Mouse (Mus musculus) thymus, adult 2 months (tissue): ENCODE data around the gene Lman2. TPM values are rescaled to one million over a fixed set of nuclear protein-coding genes. Genes with fewer than 3 reads are reported as not detected.

Experiments used
- DNase-seq: peaks from one replicate; pipeline ENCODE4 v3.0.0; 2021
- H3K27ac ChIP-seq: fragments of 200-500 bp; 2 replicates; pipeline ENCODE4 v1.5.1; 2012; ENCODE audit warnings: low read length, control low read depth; ENCODE audit not compliant: control insufficient read depth, insufficient read depth
- H3K27me3 ChIP-seq: fragments of 200-500 bp; 2 replicates; pipeline ENCODE4 v1.6.1; 2012; ENCODE audit warnings: mild to moderate bottlenecking, low read length, moderate library complexity, mixed read lengths; ENCODE audit not compliant: control insufficient read depth, insufficient read depth
- H3K36me3 ChIP-seq: fragments of 200-500 bp; 2 replicates; pipeline ENCODE4 v1.6.1; 2012; ENCODE audit warnings: mild to moderate bottlenecking, low read length, moderate library complexity; ENCODE audit not compliant: control insufficient read depth, insufficient read depth
- H3K4me1 ChIP-seq: fragments of 200-500 bp; replicated peaks from 2 replicates; pipeline ENCODE4 v1.6.1; 2012; ENCODE audit warnings: low read length; ENCODE audit not compliant: control insufficient read depth, insufficient read depth
- H3K4me3 ChIP-seq: fragments of 200-500 bp; 2 replicates; pipeline ENCODE4 v1.5.1; 2012; ENCODE audit warnings: mild to moderate bottlenecking, low read length, control low read depth, moderate library complexity; ENCODE audit not compliant: control insufficient read depth, insufficient read depth
- CTCF ChIP-seq: fragments of 200-500 bp; IDR thresholded peaks from 2 replicates; pipeline ENCODE4 v1.5.1; 2012; ENCODE audit warnings: mild to moderate bottlenecking, control low read depth, low read length, moderate library complexity, borderline replicate concordance; ENCODE audit not compliant: control insufficient read depth, poor library complexity, insufficient read depth; ENCODE audit errors: extremely low read depth
- POLR2A ChIP-seq: fragments of 200-500 bp; IDR thresholded peaks from 2 replicates; pipeline ENCODE4 v1.6.1; 2012; ENCODE audit warnings: mild to moderate bottlenecking, low read length, control low read depth, moderate library complexity; ENCODE audit not compliant: control insufficient read depth, poor library complexity, insufficient read depth; ENCODE audit errors: extremely low read depth
- WGBS: fragments of 180-500 bp; shearing (Covaris S2); methylation state at CpG from one replicate; pipeline ENCODE4 v1.1.7; 2018; 5-methylcytosine and 5-hydroxymethylcytosine counted together
- polyA plus RNA-seq: library from polyadenylated mRNA; depleted of rRNA; stranded (reverse); fragments of >200 nt; gene quantifications from 2 replicates; pipeline ENCODE4 v1.2.3, GENCODE M21; 2012

Gene Lman2
- polyA plus RNA-seq, 1 experiment: 139 TPM

DNA sequence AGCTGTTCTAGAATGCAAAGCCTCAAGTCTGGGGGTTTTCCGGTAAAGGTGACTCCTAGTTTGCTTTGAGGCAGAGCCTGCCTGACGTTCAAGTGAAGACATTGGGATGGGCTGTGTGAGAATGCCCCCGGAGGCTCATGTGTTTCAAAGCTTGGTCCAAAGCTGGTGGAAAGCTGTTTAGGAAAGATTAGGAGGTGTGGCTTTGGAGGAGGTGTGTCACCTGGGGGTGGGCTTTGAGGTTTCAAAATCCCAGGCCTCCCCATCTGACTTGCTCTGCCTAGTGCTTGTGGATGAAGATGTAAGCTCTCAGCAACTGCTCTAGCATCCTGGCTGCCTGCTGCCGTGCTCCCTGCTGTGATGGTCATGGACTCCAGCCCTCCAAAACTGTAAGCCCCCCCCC is 26.9 kb downstream of the Lman2 start:
- Histone ChIP-seq H3K4me3 (no peak overlapping the region), H3K4me1 (peaks cover 3% of the 10 kb centered on the region), H3K36me3 (no peaks in the 10 kb centered on the region), H3K27ac (no peak overlapping the region), H3K27me3 (no peaks in the 10 kb centered on the region)
- TF ChIP-seq POLR2A: no peak
- no peak for TF ChIP-seq CTCF
- WGBS: 94% methylated on average over 4 of the region's 4 CpGs
- no peak for DNase-seq

DNA sequence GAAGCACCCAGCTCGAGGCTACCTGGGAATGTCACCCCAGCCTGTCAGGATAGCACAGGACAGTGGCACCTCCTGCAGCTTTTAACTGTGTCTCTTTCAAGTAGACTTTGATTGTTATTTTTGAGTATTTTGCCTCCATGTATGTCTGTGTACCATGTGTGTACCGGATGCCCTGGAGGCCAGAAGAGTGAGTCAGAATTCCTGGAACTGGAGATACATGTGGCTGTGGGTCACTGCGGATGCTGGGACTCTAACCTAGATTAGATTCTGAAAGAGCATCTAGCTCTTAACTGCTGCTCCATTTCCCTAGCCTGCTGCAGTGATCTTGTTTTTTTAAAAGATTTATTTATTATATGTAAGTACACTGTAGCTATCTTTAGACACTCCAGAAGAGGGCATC is 30.3 kb downstream of the Lman2 start:
- TF ChIP-seq CTCF (no peak), POLR2A (no peak)
- H3K4me3 ChIP-seq: no peak overlapping the region
- H3K36me3 ChIP-seq: no peaks in the 10 kb centered on the region
- no peak overlapping the region for H3K27ac ChIP-seq
- DNase-seq: no peak
- WGBS: 96% methylated on average over 3 of the region's 3 CpGs
- H3K27me3 ChIP-seq: no peaks in the 10 kb centered on the region
- H3K4me1 ChIP-seq: peaks cover 25% of the 10 kb centered on the region

DNA sequence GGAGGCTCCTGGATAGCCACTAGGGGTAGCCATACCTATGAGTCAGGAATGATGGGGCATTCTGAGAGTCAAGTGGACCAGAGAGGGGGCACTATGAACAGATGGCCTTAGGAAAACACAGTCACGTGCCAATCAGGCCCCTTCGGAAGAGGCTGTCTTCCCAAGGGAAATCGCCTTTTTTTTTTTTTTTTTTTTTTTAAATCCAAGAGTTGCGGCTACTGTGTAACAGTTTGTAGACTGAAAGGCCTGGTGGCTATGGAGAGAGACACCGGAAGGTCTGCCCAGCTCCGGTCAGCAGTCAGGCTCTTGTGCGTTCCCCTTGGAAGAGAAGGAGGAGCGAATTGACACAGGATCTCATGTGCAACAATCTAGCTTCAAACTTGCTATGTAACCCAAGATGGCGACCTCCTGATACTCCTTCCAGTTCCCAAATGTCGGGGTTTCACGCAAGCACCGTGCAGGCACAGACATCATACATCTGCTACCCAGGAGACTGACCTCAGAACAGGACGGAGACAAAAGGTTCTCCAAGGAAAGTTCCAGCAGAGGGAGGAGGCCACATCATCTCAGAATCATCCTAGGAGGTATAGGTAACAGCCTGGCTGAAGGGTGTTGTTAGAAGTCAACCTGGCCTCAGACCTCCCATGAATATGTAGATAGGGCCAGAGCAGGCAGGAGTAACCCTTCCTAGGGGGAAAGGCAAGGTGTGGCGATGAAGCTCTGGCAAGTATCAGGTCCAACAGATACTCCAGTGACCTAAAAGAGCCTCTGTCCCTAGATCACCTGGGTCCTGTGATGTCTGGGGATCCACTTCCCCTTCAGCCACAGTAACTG is 31.8 kb downstream of the Lman2 start:
- no peaks in the 10 kb centered on the region for H3K27me3 ChIP-seq
- WGBS: 78% methylated on average over 14 of the region's 14 CpGs
- H3K4me1 ChIP-seq: peaks cover 30% of the 10 kb centered on the region
- H3K27ac ChIP-seq: no peak overlapping the region
- peak overlapping the region; percentile 62 for H3K4me3 ChIP-seq
- no peak for TF ChIP-seq CTCF
- TF ChIP-seq POLR2A: no peak
- H3K36me3 ChIP-seq: peaks cover 2% of the 10 kb centered on the region; the same call in 1 of the 2 replicates
- DNase-seq: no peak

DNA sequence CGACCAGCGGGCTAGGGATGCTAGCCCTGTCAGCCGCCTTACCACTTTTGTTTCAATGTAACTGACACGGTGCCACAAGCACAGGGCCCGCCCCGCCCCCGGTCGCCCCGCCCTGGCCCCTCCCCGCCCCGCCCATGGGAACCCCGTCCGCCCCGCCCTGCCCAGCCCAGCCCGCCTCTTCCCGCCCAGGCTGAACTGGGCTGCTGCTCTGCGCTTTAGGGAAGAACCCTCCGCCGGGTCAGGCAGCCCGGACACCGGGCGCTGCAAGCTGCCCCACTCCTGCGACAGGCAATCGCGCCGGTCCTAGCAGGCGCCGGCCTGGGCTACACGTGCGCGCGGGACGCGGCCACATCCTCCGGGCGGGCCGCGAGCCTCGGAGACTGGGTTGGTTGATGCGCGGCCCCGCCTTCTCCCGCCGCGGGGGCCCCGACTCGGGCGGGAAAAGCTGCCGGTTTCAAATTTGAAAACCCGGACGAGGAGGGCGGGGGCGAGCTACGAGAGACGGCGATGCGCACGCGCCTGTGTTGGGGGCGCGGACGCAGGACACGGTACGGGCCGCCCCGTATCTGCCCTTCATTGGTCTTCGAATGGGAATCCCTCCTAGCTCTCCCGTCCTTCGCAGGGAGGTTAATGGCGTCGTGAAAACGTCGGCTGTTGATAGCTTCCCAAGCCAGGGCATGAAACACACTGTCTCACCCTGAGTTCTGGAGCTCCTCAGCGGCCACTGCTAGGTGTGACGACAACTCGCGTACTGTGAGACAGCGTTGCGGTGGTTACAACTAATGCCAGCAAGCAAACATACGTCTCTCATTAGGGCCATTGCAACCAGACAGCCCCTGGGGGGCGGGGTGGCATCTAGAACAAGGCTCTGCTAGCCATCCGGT is 32.7 kb downstream of the Lman2 start, which contains the start of gene Mxd3:
TSS of gene Mxd3 (minus strand) at position 141 of the 884 bp plus-strand sequence.
- no peaks in the 10 kb centered on the region for H3K27me3 ChIP-seq
- WGBS: under 1% methylated on average over 82 of the region's 82 CpGs

DNA sequence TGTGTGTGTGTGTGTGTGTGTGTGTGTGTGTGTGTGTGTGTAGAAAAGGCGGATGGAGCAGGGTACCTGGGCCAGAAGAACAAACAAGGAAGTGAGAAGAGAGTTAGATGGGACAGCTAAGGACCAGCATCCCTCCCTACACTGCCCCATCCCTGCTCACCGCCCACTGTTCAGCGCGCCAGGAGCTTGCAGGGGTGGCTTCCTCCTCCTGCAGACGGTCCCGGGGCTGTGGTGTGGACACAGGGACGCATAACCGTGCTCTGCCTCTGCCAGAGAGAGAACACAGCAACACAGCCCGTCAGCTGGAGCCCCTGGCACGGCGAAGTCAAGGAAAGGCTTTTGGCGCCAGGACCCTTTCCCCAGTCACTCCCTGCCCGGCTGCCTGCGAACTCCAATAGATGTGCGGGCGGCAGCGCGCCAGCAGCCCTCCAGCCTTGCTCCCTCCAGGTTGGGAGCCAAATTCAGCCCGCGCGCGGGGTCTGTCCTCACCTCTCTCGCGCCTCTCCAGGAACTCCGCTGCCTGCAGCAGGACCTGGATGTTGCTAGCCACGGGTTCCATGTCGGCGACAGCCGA is 33.4 kb downstream of the Lman2 start:
- H3K36me3 ChIP-seq: peaks cover 13% of the 10 kb centered on the region
- TF ChIP-seq POLR2A: no peak
- peak overlapping the region; percentile 57 for H3K4me3 ChIP-seq
- no peak overlapping the region for H3K27ac ChIP-seq
- no peaks in the 10 kb centered on the region for H3K27me3 ChIP-seq
- peak; percentile 43 for DNase-seq
- peaks cover 30% of the 10 kb centered on the region for H3K4me1 ChIP-seq
- WGBS: 3% methylated on average over 29 of the region's 29 CpGs

More for the DNA sequence above, 32.7 kb downstream of the Lman2 start, which contains the start of gene Mxd3:
- no peak within 1 kb of the TSS for H3K27ac ChIP-seq
- H3K4me1 ChIP-seq: peaks cover 30% of the 10 kb centered on the region
- peaks cover 9% of the 10 kb centered on the region for H3K36me3 ChIP-seq
- no peak for TF ChIP-seq CTCF
- TF ChIP-seq POLR2A: 0 out of 2 replicates have a peak, but pooled peaks have one; percentile 19
- peak within 1 kb of the TSS; percentile 62 for H3K4me3 ChIP-seq
- DNase-seq: peak; percentile 87

DNA sequence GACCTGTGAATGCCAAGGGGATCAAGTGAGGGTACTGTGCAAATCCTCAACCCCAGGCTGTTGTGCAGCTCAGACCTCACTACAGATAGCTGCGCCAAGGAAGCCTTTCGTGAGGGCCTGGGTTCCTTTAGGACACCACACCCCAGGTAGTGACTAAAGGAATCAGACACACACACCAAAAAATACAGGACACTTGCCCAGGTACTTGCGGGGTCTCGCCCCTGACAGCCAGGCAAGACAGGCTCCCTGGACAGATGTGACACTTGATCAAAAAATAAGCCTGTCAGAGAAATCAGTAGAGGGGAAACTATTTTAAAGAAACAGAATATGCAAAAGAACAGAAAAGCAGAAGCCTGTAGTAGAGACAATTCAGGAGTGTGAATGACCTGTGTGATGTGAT is 33.9 kb downstream of the Lman2 start:
- Histone ChIP-seq H3K27ac (no peak overlapping the region), H3K36me3 (peaks cover 19% of the 10 kb centered on the region), H3K4me1 (peaks cover 30% of the 10 kb centered on the region), H3K27me3 (no peaks in the 10 kb centered on the region), H3K4me3 (peak overlapping the region; percentile 57)
- DNase-seq: no peak
- 83% methylated on average over 4 of the region's 4 CpGs for WGBS
- TF ChIP-seq CTCF: no peak
- no peak for TF ChIP-seq POLR2A
